Mouse (Mus musculus) intestine, postnatal 0 days (tissue): ENCODE measurements at regions not wholly inside any gene's neighbourhood (a gene's known extent, or its start where the extent isn't known, plus 50 kb on each side); places are given as distances from the start of the nearest gene placed in this dataset.
"Not testable (repeated sequence)": the region's sequence is repeated elsewhere in the genome, so short reads cannot be mapped to it uniquely, and the experiment has no call there.

Experiments
- ATAC-seq: fragments of 200-750 bp; cut with Nextera tagmentation; 2 replicates; pipeline ENCODE4 v1.8.0; 2017; ENCODE audit warnings: mild to moderate bottlenecking, moderate TSS enrichment, moderate library complexity
- H3K27ac ChIP-seq: fragments of 300-500 bp; sonication (generic); 2 replicates; pipeline ENCODE4 v1.5.1; 2014; ENCODE audit warnings: mild to moderate bottlenecking, low read depth, low read length, moderate library complexity
- H3K27me3 ChIP-seq: fragments of 300-500 bp; sonication (generic); replicated peaks from 2 replicates; pipeline ENCODE4 v1.6.1; 2014; ENCODE audit warnings: low read length, mixed read lengths; ENCODE audit not compliant: control insufficient read depth, insufficient read depth
- H3K36me3 ChIP-seq: fragments of 300-500 bp; sonication (generic); 2 replicates; pipeline ENCODE4 v1.6.1; 2014; ENCODE audit warnings: mild to moderate bottlenecking, moderate library complexity; ENCODE audit not compliant: control insufficient read depth, insufficient read depth
- H3K4me1 ChIP-seq: fragments of 300-500 bp; sonication (generic); replicated peaks from 2 replicates; pipeline ENCODE4 v1.6.1; 2014; ENCODE audit warnings: antibody characterized with exemption, low read length, mixed read lengths; ENCODE audit not compliant: control insufficient read depth, insufficient read depth
- H3K4me2 ChIP-seq: fragments of 300-500 bp; sonication (generic); replicated peaks from 2 replicates; pipeline ENCODE4 v1.6.1; 2014; ENCODE audit warnings: low read depth, mild to moderate bottlenecking, moderate library complexity
- H3K4me3 ChIP-seq: fragments of 300-500 bp; sonication (generic); 2 replicates; pipeline ENCODE4 v1.5.1; 2014; ENCODE audit warnings: low read depth, low read length
- H3K9ac ChIP-seq: fragments of 300-500 bp; sonication (generic); 2 replicates; pipeline ENCODE4 v1.6.1; 2014; ENCODE audit warnings: mild to moderate bottlenecking, low read depth, low read length
- H3K9me3 ChIP-seq: fragments of 300-500 bp; sonication (generic); 2 replicates; pipeline ENCODE4 v1.6.1; 2016; ENCODE audit warnings: mixed run types; ENCODE audit not compliant: control insufficient read depth
- CTCF ChIP-seq: sonication (generic); IDR thresholded peaks from 2 replicates; pipeline ENCODE4 v1.5.1; 2016; ENCODE audit warnings: low read depth, mild to moderate bottlenecking, control low read depth, antibody characterized with exemption, moderate library complexity
- WGBS: fragments of 180-500 bp; shearing (Covaris S2); extraction: QIAGEN DNeasy Blood & Tissue Kit; methylation state at CpG from one replicate; pipeline ENCODE4 v1.1.7; 2014; 5-methylcytosine and 5-hydroxymethylcytosine counted together

DNA sequence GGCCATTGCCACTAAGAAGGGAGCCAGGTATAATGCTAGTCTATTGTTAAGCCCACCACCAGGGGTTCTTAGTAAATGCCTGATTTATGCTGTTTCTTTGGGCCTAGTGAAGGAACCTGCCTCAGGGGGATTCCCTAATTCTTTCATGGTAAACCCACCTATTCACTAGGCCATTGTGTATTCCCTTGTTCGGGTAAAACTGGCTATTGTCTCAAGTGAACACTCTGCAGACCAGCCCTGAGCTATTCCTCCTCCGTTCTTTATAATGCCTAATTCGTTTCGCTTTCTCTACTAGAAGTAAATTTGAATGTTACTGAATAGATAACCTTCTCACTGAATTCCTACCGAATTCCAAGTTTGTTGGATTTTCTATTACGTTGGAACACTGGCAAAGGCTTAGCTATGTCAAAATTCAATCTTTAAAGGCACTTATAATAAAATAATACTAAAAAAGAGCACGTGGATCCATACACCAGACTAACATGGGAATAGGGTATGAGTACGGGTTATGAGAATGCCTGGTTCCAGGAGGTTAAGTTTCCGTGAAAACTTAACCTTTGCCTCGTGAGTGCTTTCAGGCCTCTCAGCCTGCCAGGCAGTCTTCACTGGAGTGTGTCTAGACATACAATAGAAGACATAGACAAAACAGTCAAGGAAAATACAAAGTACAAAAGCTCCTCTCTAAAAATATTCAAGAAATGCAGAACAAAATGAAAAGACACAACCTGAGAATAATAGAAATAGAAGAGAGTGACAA, 536.8 kb upstream of the Cntn5 start:
- not testable (repeated sequence) for H3K4me2 ChIP-seq, H3K4me3 ChIP-seq, H3K27me3 ChIP-seq, H3K9me3 ChIP-seq, ATAC-seq, H3K4me1 ChIP-seq, H3K27ac ChIP-seq, H3K9ac ChIP-seq, H3K36me3 ChIP-seq
- WGBS = 81% methylated on average over 10 of the region's 10 CpGs

DNA sequence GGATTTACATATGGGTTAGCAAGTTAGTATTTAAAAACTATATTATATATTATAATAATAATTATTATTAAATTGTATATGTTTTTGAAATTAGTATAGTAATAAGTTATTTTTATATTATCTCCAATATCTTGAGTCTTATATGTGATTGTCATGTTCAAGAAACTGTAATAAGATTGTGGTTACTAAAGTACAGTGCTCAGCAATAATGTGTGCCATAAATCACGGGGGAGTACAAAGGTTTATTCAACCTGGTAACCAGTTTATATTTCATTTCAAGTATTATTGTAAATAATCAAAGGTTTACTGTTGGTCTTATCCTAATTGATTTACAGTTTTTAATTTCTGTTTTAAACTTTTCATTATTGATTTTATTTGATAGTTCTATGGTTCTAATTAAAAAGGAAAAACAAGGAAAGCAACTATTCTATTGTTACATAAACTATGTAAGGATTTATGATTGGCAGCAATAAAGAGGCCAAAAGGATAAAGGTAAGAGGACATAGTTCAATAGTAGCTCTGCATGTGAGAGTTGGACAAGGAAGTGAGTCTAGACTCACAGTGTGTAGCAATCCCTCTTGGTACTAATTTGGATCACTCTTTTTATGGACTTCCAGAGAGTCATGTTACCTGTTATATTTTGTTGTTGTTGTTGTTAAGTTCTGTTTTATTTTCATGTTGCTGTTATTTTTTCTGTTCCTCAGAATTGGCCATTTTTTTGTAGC, 532.0 kb upstream of the Cntn5 start:
- H3K4me2 ChIP-seq = no peak overlapping the region
- 0 out of 2 replicates have a peak, but pooled peaks cover 5% of the 10 kb centered on the region for H3K4me1 ChIP-seq
- no peak overlapping the region for H3K27ac ChIP-seq
- peak; percentile 98 for ATAC-seq
- TF ChIP-seq CTCF = no peak
- no peak overlapping the region for H3K4me3 ChIP-seq
- no peak overlapping the region for H3K9ac ChIP-seq
- no peaks in the 10 kb centered on the region for H3K27me3 ChIP-seq
- no peaks in the 10 kb centered on the region for H3K36me3 ChIP-seq
- no peaks in the 10 kb centered on the region for H3K9me3 ChIP-seq
- 34% methylated on average over 1 of the region's 1 CpGs for WGBS

DNA sequence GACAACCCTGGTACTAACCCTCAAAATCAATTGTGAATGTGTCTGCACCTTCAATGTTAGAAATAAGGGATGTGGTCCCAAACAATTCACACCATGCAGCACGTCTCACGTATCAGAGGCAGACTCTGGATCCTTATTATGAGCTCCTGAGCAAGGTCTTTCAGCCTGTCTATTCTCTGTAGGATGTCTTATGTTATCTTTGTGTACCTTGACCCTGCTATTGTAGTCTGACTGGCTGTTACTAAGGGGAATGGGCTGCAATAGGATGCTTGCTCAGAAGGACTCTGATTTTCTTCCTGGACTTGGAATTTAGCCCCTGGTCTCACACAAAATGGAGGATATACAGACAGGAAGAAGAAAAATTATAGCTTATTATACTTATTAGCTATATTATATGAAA, 531.4 kb upstream of the Cntn5 start:
- peak; percentile 85 for ATAC-seq
- Histone ChIP-seq H3K27me3 (no peaks in the 10 kb centered on the region), H3K4me2 (no peak overlapping the region), H3K4me1 (0 out of 2 replicates have a peak, but pooled peaks cover 5% of the 10 kb centered on the region), H3K4me3 (no peak overlapping the region), H3K9ac (no peak overlapping the region), H3K27ac (peak overlapping the region; percentile 22; the same call in 1 of the 2 replicates), H3K36me3 (no peaks in the 10 kb centered on the region), H3K9me3 (no peaks in the 10 kb centered on the region)
- TF ChIP-seq CTCF = no peak
- 33% methylated on average over 2 of the region's 2 CpGs for WGBS

DNA sequence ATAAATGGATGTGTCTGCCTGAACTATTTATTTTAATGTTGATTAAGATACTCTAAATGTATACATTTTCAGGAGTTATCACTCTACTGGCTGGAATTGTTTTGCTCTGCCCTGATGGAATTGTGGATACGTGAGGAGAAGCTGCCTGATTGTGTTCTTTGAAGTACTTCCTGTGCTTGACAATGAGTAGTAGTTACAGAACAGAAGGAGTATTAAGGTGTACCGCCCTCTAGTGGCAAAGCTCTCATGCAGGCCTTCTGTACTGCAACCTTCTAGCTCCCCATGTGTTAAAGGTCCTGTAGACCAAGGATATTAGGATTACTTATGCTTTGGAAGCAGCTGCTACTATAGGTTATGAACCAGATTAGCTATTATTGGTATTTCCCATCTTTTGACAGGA, 530.4 kb upstream of the Cntn5 start:
- 0 out of 2 replicates have a peak, but pooled peaks cover 5% of the 10 kb centered on the region for H3K4me1 ChIP-seq
- WGBS = 12% methylated on average over 2 of the region's 2 CpGs
- H3K4me3 ChIP-seq = no peak overlapping the region
- no peak overlapping the region for H3K9ac ChIP-seq
- H3K4me2 ChIP-seq = no peak overlapping the region
- H3K36me3 ChIP-seq = no peaks in the 10 kb centered on the region
- no peak for ATAC-seq
- peak; percentile 81 for TF ChIP-seq CTCF
- H3K27me3 ChIP-seq = no peaks in the 10 kb centered on the region
- H3K27ac ChIP-seq = peak overlapping the region; percentile 22; the same call in 1 of the 2 replicates
- H3K9me3 ChIP-seq = no peaks in the 10 kb centered on the region

DNA sequence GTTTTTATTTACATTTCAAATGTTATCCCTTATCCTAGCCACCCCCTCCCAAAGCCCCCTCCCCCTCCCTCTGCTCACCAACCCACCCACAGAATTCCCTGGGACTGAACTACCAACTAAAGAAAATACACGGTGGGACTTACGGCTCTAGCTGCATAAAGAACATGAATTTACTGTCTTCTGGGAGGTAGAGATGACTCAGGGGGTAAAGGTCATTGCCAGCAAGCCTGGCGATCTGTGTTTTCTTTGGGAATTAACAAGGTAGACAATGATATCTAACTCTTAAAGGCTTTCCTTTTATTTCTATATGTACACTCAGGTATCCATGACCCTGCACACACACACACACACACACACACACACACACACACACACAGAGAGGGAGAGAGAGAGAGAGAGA, 521.9 kb upstream of the Cntn5 start:
- no peaks in the 10 kb centered on the region for H3K27me3 ChIP-seq
- 29% methylated on average over 3 of the region's 3 CpGs for WGBS
- H3K4me1 ChIP-seq = no peaks in the 10 kb centered on the region
- H3K9ac ChIP-seq = no peak overlapping the region
- H3K4me3 ChIP-seq = no peak overlapping the region
- no peak overlapping the region for H3K27ac ChIP-seq
- no peaks in the 10 kb centered on the region for H3K36me3 ChIP-seq
- H3K9me3 ChIP-seq = no peaks in the 10 kb centered on the region
- H3K4me2 ChIP-seq = no peak overlapping the region
- TF ChIP-seq CTCF = no peak
- peak; percentile 89 for ATAC-seq

DNA sequence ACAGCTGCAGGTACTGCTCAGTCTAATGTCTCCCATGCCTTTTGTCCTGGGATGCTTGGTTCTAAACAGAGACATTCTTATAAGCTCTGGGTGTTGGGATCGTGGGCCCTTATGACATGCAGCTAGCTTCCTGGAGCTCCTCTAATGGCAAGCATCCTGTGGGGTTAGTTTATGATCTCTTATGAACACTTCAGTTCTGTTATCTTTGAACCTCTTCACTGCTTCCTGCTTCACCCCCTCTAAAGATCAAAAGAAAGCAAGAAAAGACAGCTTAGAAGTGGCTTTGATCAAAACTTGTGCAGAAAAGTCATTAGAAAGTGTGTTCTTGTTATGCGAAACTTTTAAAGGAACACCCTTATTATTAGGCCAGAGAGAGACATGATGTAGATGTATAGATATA, 492.3 kb upstream of the Cntn5 start:
- H3K4me3 ChIP-seq = no peak overlapping the region
- H3K36me3 ChIP-seq = no peaks in the 10 kb centered on the region
- H3K27me3 ChIP-seq = no peaks in the 10 kb centered on the region
- H3K27ac ChIP-seq = no peak overlapping the region
- ATAC-seq = no peak
- H3K4me2 ChIP-seq = no peak overlapping the region
- H3K4me1 ChIP-seq = no peaks in the 10 kb centered on the region
- TF ChIP-seq CTCF = no peak
- no peak overlapping the region for H3K9ac ChIP-seq
- 78% methylated on average over 2 of the region's 2 CpGs for WGBS
- H3K9me3 ChIP-seq = no peaks in the 10 kb centered on the region
